Mouse (Mus musculus): ENCODE measurements at regions not wholly inside any gene's neighbourhood (a gene's known extent, or its start where the extent isn't known, plus 50 kb on each side); places are given as distances from the start of the nearest gene placed in this dataset.
A peak's percentile ranks its signal among the peaks of the same experiment; 100 is the strongest.

GRCm38 (mm10) chr5:117040878-117041277 is 75.0 kb downstream of the Suds3 start:
- no peak overlapping the region for H3K27ac ChIP-seq
- DNase-seq (ENCODE audit: low spot score), result no peak
- no peak for ATAC-seq (ENCODE audit: low FRiP score)
- H3K4me1 ChIP-seq (replicated peaks; ENCODE audit: control insufficient read depth, insufficient read depth, low read length), result no peaks in the 10 kb centered on the region
- H3K9me3 ChIP-seq (ENCODE audit: control insufficient read depth, low read length), result no peaks in the 10 kb centered on the region
- 79% methylated on average over 9 of the region's 9 CpGs for WGBS
- H3K36me3 ChIP-seq (replicated peaks; ENCODE audit: control insufficient read depth, insufficient read depth), result no peaks in the 10 kb centered on the region
- no peak overlapping the region for H3K4me3 ChIP-seq (replicated peaks; ENCODE audit: low read length)
- H3K4me2 ChIP-seq (replicated peaks), result no peak overlapping the region
- no peaks in the 10 kb centered on the region for H3K27me3 ChIP-seq (ENCODE audit: control insufficient read depth, insufficient read depth, low read length)
- no peak overlapping the region for H3K9ac ChIP-seq

GRCm38 (mm10) chr5:117037261-117037660 is 78.7 kb downstream of the Suds3 start:
- ATAC-seq (ENCODE audit: low FRiP score), result no peak
- H3K4me1 ChIP-seq (replicated peaks; ENCODE audit: control insufficient read depth, insufficient read depth, low read length), result no peaks in the 10 kb centered on the region
- no peak overlapping the region for H3K4me3 ChIP-seq (replicated peaks; ENCODE audit: low read length)
- H3K4me2 ChIP-seq (replicated peaks), result no peak overlapping the region
- H3K36me3 ChIP-seq (replicated peaks; ENCODE audit: control insufficient read depth, insufficient read depth), result no peaks in the 10 kb centered on the region
- H3K9ac ChIP-seq, result no peak overlapping the region
- peak; percentile 83 for DNase-seq (ENCODE audit: low spot score)
- H3K27me3 ChIP-seq (ENCODE audit: control insufficient read depth, insufficient read depth, low read length), result no peaks in the 10 kb centered on the region
- WGBS, result 28% methylated on average over 3 of the region's 3 CpGs
- no peak overlapping the region for H3K27ac ChIP-seq
- H3K9me3 ChIP-seq (ENCODE audit: control insufficient read depth, low read length), result peaks cover 6% of the 10 kb centered on the region; the same call in 1 of the 2 replicates

- H3K36me3 ChIP-seq (replicated peaks; ENCODE audit: control insufficient read depth, insufficient read depth), result no peaks in the 10 kb centered on the region
- ATAC-seq (ENCODE audit: low FRiP score), result peak; percentile 55; the same call in 1 of the 2 replicates
- no peaks in the 10 kb centered on the region for H3K27me3 ChIP-seq (ENCODE audit: control insufficient read depth, insufficient read depth, low read length)
- no peak overlapping the region for H3K4me3 ChIP-seq (replicated peaks; ENCODE audit: low read length)
- H3K27ac ChIP-seq, result no peak overlapping the region
- H3K4me2 ChIP-seq (replicated peaks), result no peak overlapping the region
- peaks cover 9% of the 10 kb centered on the region; the same call in 1 of the 2 replicates for H3K9me3 ChIP-seq (ENCODE audit: control insufficient read depth, low read length)
- H3K4me1 ChIP-seq (replicated peaks; ENCODE audit: control insufficient read depth, insufficient read depth, low read length), result no peaks in the 10 kb centered on the region
- DNase-seq (ENCODE audit: low spot score), result peak; percentile 56
- H3K9ac ChIP-seq, result no peak overlapping the region
- 65% methylated on average over 10 of the region's 10 CpGs for WGBS
Observed at GRCm38 (mm10) chr5:117032130-117032529, 83.8 kb downstream of the Suds3 start.

- WGBS, result 70% methylated on average over 13 of the region's 13 CpGs
- Histone ChIP-seq H3K27me3 (ENCODE audit: control insufficient read depth, insufficient read depth, low read length) (no peaks in the 10 kb centered on the region), H3K9ac (no peak overlapping the region), H3K4me1 (replicated peaks; ENCODE audit: control insufficient read depth, insufficient read depth, low read length) (peaks cover 7% of the 10 kb centered on the region; the same call in 1 of the 2 replicates), H3K36me3 (replicated peaks; ENCODE audit: control insufficient read depth, insufficient read depth) (no peaks in the 10 kb centered on the region), H3K27ac (no peak overlapping the region), H3K9me3 (ENCODE audit: control insufficient read depth, low read length) (peaks cover 4% of the 10 kb centered on the region; the same call in 1 of the 2 replicates), H3K4me3 (replicated peaks; ENCODE audit: low read length) (no peak overlapping the region), H3K4me2 (replicated peaks) (no peak overlapping the region)
- ATAC-seq (ENCODE audit: low FRiP score), result no peak
- no peak for DNase-seq (ENCODE audit: low spot score)
Observed at GRCm38 (mm10) chr5:117025689-117026383, 90.1 kb downstream of the Suds3 start.

- no peak overlapping the region for H3K27ac ChIP-seq
- no peaks in the 10 kb centered on the region for H3K27me3 ChIP-seq (ENCODE audit: control insufficient read depth, insufficient read depth, low read length)
- no peak overlapping the region for H3K4me3 ChIP-seq (replicated peaks; ENCODE audit: low read length)
- DNase-seq (ENCODE audit: low spot score), result no peak
- H3K9me3 ChIP-seq (ENCODE audit: control insufficient read depth, low read length), result no peaks in the 10 kb centered on the region
- no peaks in the 10 kb centered on the region for H3K36me3 ChIP-seq (replicated peaks; ENCODE audit: control insufficient read depth, insufficient read depth)
- no peaks in the 10 kb centered on the region for H3K4me1 ChIP-seq (replicated peaks; ENCODE audit: control insufficient read depth, insufficient read depth, low read length)
- ATAC-seq (ENCODE audit: low FRiP score), result no peak
- H3K9ac ChIP-seq, result no peak overlapping the region
- WGBS, result 84% methylated on average over 6 of the region's 6 CpGs
- H3K4me2 ChIP-seq (replicated peaks), result no peak overlapping the region
Observed at GRCm38 (mm10) chr5:117018419-117019150, 97.3 kb downstream of the Suds3 start.

GRCm38 (mm10) chr5:117011128-117011527 is 104.8 kb downstream of the Suds3 start:
- WGBS, result 86% methylated on average over 7 of the region's 7 CpGs
- Histone ChIP-seq H3K4me3 (replicated peaks; ENCODE audit: low read length) (no peak overlapping the region), H3K9ac (no peak overlapping the region), H3K27me3 (ENCODE audit: control insufficient read depth, insufficient read depth, low read length) (no peaks in the 10 kb centered on the region), H3K27ac (no peak overlapping the region), H3K36me3 (replicated peaks; ENCODE audit: control insufficient read depth, insufficient read depth) (no peaks in the 10 kb centered on the region), H3K4me1 (replicated peaks; ENCODE audit: control insufficient read depth, insufficient read depth, low read length) (no peaks in the 10 kb centered on the region), H3K9me3 (ENCODE audit: control insufficient read depth, low read length) (no peaks in the 10 kb centered on the region), H3K4me2 (replicated peaks) (no peak overlapping the region)
- ATAC-seq (ENCODE audit: low FRiP score) (no peak), DNase-seq (ENCODE audit: low spot score) (no peak)

GRCm38 (mm10) chr5:117000770-117001201 is 115.1 kb downstream of the Suds3 start:
- H3K4me2 ChIP-seq (replicated peaks), result peak overlapping the region; percentile 28
- peak overlapping the region; percentile 66 for H3K27ac ChIP-seq
- DNase-seq (ENCODE audit: low spot score) (peak; percentile 34), ATAC-seq (ENCODE audit: low FRiP score) (peak; percentile 31; the same call in 1 of the 2 replicates)
- H3K36me3 ChIP-seq (replicated peaks; ENCODE audit: control insufficient read depth, insufficient read depth), result no peaks in the 10 kb centered on the region
- no peaks in the 10 kb centered on the region for H3K27me3 ChIP-seq (ENCODE audit: control insufficient read depth, insufficient read depth, low read length)
- 0 out of 2 replicates have a peak, but pooled peaks cover 3% of the 10 kb centered on the region for H3K4me1 ChIP-seq (replicated peaks; ENCODE audit: control insufficient read depth, insufficient read depth, low read length)
- no peak overlapping the region for H3K9ac ChIP-seq
- H3K4me3 ChIP-seq (replicated peaks; ENCODE audit: low read length), result no peak overlapping the region
- no peaks in the 10 kb centered on the region for H3K9me3 ChIP-seq (ENCODE audit: control insufficient read depth, low read length)
- WGBS, result 21% methylated on average over 20 of the region's 20 CpGs

- Histone ChIP-seq H3K9me3 (ENCODE audit: control insufficient read depth, low read length) (no peaks in the 10 kb centered on the region), H3K4me1 (replicated peaks; ENCODE audit: control insufficient read depth, insufficient read depth, low read length) (no peaks in the 10 kb centered on the region), H3K27ac (no peak overlapping the region), H3K9ac (no peak overlapping the region), H3K36me3 (replicated peaks; ENCODE audit: control insufficient read depth, insufficient read depth) (no peaks in the 10 kb centered on the region), H3K4me3 (replicated peaks; ENCODE audit: low read length) (no peak overlapping the region), H3K4me2 (replicated peaks) (no peak overlapping the region), H3K27me3 (ENCODE audit: control insufficient read depth, insufficient read depth, low read length) (no peaks in the 10 kb centered on the region)
- ATAC-seq (ENCODE audit: low FRiP score) (no peak), DNase-seq (ENCODE audit: low spot score) (no peak)
- 79% methylated on average over 5 of the region's 5 CpGs for WGBS
Observed at GRCm38 (mm10) chr5:116994508-116994907, 121.4 kb downstream of the Suds3 start.

- 97% methylated on average over 1 of the region's 1 CpGs for WGBS
- ATAC-seq (ENCODE audit: low FRiP score), result no peak
- no peaks in the 10 kb centered on the region for H3K27me3 ChIP-seq (ENCODE audit: control insufficient read depth, insufficient read depth, low read length)
- no peaks in the 10 kb centered on the region for H3K36me3 ChIP-seq (replicated peaks; ENCODE audit: control insufficient read depth, insufficient read depth)
- H3K9me3 ChIP-seq (ENCODE audit: control insufficient read depth, low read length), result no peaks in the 10 kb centered on the region
- H3K4me3 ChIP-seq (replicated peaks; ENCODE audit: low read length), result no peak overlapping the region
- DNase-seq (ENCODE audit: low spot score), result no peak
- no peak overlapping the region for H3K27ac ChIP-seq
- H3K9ac ChIP-seq, result no peak overlapping the region
- no peaks in the 10 kb centered on the region for H3K4me1 ChIP-seq (replicated peaks; ENCODE audit: control insufficient read depth, insufficient read depth, low read length)
- no peak overlapping the region for H3K4me2 ChIP-seq (replicated peaks)
Observed at GRCm38 (mm10) chr5:116993674-116994073, 122.2 kb downstream of the Suds3 start.

Measured in hindbrain, embryonic 14.5 days (tissue).